Mouse (Mus musculus): ENCODE data around the gene Cpa4. TPM values are rescaled to one million over a fixed set of nuclear protein-coding genes. Genes with fewer than 3 reads are reported as not detected.

The Cpa4 gene
- under 1 TPM; 0.18 to 0.25 TPM for total RNA-seq (2021)

GRCm38 (mm10) chr6:30568069-30568468 lies at the start of gene Cpa4:
Gene Cpa4, plus strand, starts transcription at chr6:30568369.
- DNase-seq (ENCODE audit: low spot score in 2 of 2), result no peak
- intact Hi-C loops (cut with DNase I), result no loop called here

- intact Hi-C loops (cut with DNase I), result no loop called here
- DNase-seq (ENCODE audit: low spot score in 2 of 2), result no peak
Observed at GRCm38 (mm10) chr6:30520400-30520799, 47.8 kb upstream of the Cpa4 start.

GRCm38 (mm10) chr6:30525456-30526332 lies 42.5 kb upstream of the Cpa4 start:
- intact Hi-C loops (cut with DNase I), result no loop called here
- no peak for DNase-seq (ENCODE audit: low spot score in 2 of 2)

DNA sequence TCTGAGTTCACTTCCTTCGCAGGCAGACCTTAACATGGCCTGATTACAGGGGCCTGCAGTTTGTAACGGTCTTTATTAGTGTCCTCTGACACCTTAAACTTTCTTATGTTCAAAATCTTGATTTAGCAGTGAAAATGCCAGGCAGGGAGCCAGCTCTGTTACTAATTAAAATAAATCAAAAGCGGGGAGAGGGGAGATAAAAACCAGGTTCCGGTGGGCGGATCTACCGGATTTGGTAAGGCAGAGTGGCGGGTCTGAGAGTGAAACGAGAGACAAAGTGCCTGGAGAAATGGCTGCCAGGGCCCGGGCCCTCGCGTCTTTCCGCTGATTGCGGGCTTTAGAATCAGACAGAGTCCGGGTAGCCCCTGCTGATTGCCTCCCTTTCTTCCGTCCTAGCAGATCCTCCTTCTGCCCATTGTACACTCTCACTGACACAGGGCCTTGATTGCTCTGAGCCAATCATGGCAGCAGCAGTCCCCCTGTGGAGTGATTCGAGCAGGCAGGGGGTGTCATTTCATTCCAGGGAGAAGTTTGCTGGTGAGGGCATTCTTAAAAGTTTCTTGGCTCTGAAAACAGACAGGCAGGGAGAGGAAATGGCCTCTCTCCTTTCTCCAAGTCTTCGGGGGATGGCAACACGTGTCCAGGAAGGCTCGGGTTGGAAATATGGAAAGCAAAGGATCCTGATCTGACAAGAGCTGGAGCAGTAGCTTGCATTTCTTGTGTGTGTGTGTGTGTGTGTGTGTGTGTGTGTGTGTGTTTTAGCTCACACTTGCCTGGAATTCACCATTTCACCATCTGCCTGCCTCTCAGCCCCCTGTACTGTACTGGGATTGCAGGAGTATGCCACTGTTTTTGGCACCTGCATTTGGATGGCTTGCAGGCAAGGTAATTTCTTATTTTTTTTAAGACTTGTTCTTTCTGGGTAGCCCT lies 41.3 kb upstream of the Cpa4 start:
- intact Hi-C loops (cut with DNase I), result no loop called here
- DNase-seq (ENCODE audit: low spot score in 2 of 2), result no peak

DNA sequence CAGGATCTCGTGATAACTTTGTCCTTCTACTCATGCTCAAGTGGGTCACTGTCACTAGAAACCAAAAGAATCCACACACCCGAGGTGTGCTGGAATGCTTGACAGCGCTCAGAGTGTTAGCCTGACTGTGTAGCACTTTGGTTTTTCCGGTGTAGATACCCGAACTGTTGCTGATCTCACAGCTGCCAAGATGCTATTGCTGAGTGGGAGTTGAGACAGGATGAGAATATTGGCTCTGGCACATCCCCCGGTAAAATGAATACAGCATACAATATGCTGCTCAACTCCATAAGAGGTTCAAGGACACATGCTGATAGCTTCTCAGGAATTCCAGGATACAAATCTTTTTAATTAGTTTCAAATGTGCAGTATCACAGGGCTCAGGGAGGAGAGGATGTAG lies 39.4 kb upstream of the Cpa4 start:
- peak in 1 of 2 experiments; percentile 41 for DNase-seq (ENCODE audit: low spot score in 2 of 2)

DNA sequence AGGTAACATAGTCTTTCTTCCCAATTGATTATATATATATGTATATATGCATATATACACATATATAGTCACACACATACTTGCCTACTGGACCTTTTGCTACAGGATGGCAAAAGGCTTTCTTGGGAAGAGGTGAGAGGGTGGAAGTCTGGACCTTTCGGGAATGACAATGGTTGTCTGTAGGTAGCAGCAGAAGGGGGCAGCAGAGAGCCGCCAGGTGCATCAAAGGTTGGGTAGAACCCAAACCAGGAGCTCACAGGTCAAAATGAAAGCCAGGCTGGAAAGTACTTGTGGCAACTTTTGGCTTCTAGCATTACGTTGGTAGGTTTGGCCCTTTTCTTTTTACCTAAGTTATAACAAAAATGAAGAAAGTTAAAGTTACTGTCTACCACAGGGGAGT lies 32.8 kb upstream of the Cpa4 start:
- intact Hi-C loops (cut with DNase I), result no loop called here
- DNase-seq (ENCODE audit: low spot score in 2 of 2), result no peak

More for the DNA sequence above, 39.4 kb upstream of the Cpa4 start:
- intact Hi-C loops (cut with DNase I), result no loop called here

DNA sequence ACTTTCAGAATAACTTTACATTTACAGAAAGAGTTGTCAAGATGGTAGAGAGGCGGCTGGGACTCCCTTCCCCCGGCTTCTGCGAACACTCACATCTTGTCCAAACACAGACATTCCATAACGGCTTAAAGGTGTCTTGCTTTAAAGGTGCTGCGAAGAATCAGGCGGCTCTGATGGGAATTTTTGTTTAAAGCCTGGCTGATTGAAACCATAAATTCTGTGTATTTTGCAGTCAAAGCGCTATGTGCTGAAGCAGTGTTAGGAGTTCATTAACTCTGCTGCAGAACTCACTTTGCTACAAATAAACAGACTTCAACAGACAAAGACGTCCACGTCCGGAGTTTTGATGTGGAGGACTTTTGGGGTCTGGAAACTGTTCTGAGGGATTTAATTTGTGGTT lies 29.9 kb upstream of the Cpa4 start:
- DNase-seq (ENCODE audit: low spot score in 2 of 2), result no peak
- intact Hi-C loops (cut with DNase I), result no loop called here

- DNase-seq (ENCODE audit: low spot score in 2 of 2), result no peak
- intact Hi-C loops (cut with DNase I), result no loop called here
Observed at GRCm38 (mm10) chr6:30538800-30539199, 29.4 kb upstream of the Cpa4 start.

DNA sequence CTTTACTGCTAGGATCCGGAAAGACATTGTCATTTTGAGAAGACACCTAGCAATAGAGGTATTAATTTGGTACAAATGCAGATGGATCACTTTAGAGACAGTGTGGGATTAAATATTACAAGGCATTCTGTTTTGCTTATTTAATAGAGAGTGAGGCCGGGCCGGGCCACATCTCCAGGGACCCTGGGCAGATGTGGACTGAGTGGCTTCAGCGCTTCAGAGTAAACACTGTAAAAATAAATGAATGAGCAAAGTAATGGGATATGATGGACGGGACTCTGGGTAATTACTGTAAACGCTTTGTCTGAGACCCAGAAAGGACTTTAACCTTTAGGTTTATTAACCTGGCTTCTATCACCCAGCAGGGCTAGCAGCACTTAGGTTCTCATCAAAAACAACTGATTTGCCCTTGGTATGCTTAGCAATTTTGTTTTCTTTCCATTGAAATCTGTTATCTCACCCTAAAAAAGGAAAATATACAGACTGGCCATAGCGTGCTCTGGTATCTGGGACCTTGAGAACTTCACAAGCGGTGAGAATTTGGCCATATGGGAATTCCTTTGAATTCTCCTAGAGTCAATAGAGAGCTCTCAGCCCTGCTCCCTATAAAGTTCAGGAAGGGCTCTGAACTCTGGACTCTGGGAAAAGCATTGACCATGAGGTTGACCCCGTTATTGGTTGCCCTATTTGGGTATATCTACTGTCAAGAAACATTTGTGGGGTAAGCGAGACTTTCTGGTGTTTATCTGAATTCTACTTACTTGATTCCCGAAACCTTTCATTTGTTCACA lies 27.0 kb upstream of the Cpa4 start, which contains the start of gene Cpa2:
Gene Cpa2 (plus strand): TSS at position 574 of the 791 bp plus-strand sequence.
- no peak for DNase-seq (ENCODE audit: low spot score in 2 of 2)
- intact Hi-C loops (cut with DNase I), result no loop called here

GRCm38 (mm10) chr6:30542277-30542676 lies 25.9 kb upstream of the Cpa4 start:
- intact Hi-C loops (cut with DNase I), result no loop called here
- no peak for DNase-seq (ENCODE audit: low spot score in 2 of 2)

DNA sequence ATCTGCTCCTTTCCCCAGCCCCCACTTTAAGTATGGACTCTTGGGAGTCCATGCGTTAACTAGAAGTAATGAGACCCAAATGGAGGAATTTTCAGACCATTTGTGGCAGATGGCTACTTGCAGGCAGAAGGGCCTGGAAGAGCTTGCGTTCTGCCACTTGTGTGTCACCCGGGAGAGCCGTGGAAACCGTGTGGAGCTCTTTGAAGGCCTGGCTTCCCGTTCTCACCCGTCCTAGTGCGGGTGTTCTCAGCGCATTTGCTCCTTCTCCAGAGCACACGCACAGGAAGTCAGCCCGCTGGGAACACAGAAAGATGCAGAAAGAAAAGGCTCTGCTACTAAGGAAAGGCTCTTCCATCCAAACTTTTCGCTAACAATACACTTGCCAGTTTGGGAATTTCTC lies 25.1 kb upstream of the Cpa4 start:
- intact Hi-C loops (cut with DNase I), result no loop called here
- no peak for DNase-seq (ENCODE audit: low spot score in 2 of 2)

DNA sequence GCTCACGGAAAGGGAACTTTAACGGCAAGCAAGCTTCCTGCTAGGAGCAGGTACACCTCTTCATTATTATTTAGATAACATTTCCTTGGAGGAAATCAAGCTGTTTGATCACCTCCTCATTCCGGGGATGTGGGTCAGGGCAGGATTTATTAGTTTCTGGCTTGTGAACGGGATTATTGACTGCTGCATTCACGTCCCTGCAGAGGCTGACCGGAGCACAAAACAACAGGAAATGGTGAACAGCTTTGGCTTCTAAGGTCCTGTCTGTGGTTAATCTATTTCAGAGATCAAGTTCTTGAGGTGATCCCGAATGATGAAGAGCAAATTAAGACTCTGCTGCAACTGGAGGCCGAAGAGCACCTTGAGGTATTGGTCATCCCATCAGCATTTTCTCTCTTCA lies 24.3 kb upstream of the Cpa4 start:
- intact Hi-C loops (cut with DNase I), result no loop called here
- no peak for DNase-seq (ENCODE audit: low spot score in 2 of 2)

- peak; percentile 41 to 50 for DNase-seq (ENCODE audit: low spot score in 2 of 2)
- intact Hi-C loops (cut with DNase I), result no loop called here
Observed at GRCm38 (mm10) chr6:30545689-30546088, 22.5 kb upstream of the Cpa4 start.

DNA sequence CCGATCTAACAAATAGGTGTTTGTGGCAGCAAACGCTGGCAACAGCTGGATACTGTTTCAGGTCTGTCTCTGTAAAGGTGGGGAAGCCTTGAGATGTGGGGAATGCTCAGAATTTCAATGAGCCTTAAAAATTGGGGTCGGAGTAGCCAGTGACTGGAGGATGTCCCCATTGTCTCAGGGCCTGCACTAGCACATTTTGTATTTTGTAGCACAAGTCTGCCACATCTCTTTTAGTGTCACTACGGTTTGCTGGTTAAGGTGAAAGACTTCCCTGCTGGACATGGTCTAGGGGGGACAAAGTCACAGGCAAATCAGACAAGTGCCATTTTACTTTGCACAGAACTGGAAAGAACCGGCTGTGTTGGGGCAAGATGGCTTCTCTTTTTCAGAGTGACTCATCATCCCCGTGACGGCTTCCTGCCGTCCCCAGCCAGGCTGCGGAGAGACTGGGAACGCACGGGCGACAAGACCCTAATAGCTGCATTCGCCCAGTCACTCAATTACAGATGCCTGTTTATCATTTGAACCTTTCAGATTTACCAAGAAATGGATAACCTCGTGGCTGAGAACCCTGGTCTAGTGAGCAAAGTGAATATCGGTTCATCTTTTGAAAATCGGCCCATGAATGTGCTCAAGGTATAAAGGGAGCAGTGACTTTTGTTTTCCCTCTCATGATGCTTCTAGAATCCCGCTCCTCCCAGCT lies 21.4 kb upstream of the Cpa4 start:
- peak; percentile 42 to 52 for DNase-seq (ENCODE audit: low spot score in 2 of 2)
- intact Hi-C loops (cut with DNase I), result no loop called here

- intact Hi-C loops (cut with DNase I), result no loop called here
- DNase-seq (ENCODE audit: low spot score in 2 of 2), result no peak
Observed at GRCm38 (mm10) chr6:30547274-30547645, 20.9 kb upstream of the Cpa4 start.

- no peak for DNase-seq (ENCODE audit: low spot score in 2 of 2)
- intact Hi-C loops (cut with DNase I), result no loop called here
Observed at GRCm38 (mm10) chr6:30547656-30548306, 20.4 kb upstream of the Cpa4 start.

DNA sequence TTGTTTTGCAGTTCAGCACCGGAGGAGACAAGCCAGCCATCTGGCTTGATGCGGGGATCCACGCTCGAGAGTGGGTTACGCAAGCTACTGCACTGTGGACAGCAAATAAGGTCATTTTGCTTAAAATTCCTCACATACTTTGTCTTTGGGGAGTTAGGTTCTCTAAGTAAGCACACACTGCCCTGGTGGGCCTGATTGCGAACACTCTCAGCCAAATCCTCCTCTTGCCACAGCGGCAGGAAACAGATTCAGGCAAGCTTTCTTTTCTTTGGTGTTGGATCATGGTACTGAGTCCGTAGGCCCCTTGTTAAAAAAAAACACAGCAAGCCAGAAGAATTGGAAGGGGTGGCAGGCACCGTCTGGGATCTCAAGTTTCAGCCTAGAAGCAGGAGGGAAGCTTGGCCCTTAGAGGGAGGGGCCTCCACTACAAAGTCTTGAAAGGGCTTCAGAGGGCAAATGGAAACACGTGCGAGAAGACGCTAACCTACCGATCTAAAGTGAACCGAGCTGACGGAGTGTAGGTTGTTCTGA lies 18.9 kb upstream of the Cpa4 start:
- peak in 1 of 2 experiments; percentile 35 for DNase-seq (ENCODE audit: low spot score in 2 of 2)
- intact Hi-C loops (cut with DNase I), result no loop called here

GRCm38 (mm10) chr6:30550496-30551192 lies 17.5 kb upstream of the Cpa4 start:
- intact Hi-C loops (cut with DNase I), result loop anchor here (1.0 to 5.0 kb wide), 3 partner anchors 67 to 172 kb away; partner anchors contain the start of gene Mest
- no peak for DNase-seq (ENCODE audit: low spot score in 2 of 2)

Data from left cerebral cortex, postnatal 36 days (tissue).